Mouse (Mus musculus) ES-E14 (cell line): ENCODE results near the gene Txlng. TPM values are rescaled to one million over a fixed set of nuclear protein-coding genes. Genes with fewer than 3 reads are reported as not detected.
A peak's percentile ranks its signal among the peaks of the same experiment; 100 is the strongest.

Source experiments
- DNase-seq: peaks from one replicate; pipeline ENCODE4 v3.0.0-alpha.2; 2013; ENCODE audit warnings: low read depth, low spot score
- H3K27ac ChIP-seq: 2 replicates; pipeline ENCODE4 v1.5.1; 2012; ENCODE audit warnings: low read depth, mild to moderate bottlenecking, low read length, moderate library complexity, mixed read lengths; ENCODE audit not compliant: poor library complexity, insufficient read depth, severe bottlenecking
- H3K36me3 ChIP-seq: 2 replicates; pipeline ENCODE4 v1.6.1; 2012; ENCODE audit warnings: mild to moderate bottlenecking, low read length, moderate library complexity, mixed read lengths; ENCODE audit not compliant: control insufficient read depth, poor library complexity, insufficient read depth, severe bottlenecking
- H3K4me1 ChIP-seq, 2 experiments: fragments of 150-350 bp in 1 of 2; sonication (generic) in 1 of 2; 2 replicates each; pipeline ENCODE4 v1.6.1; 2012; ENCODE audit warnings: low read length in 2 of 2, mild to moderate bottlenecking in 1 of 2, mixed read lengths in 1 of 2; ENCODE audit not compliant: control insufficient read depth in 2 of 2, insufficient read depth in 2 of 2, poor library complexity in 1 of 2
- H3K4me3 ChIP-seq, 2 experiments: fragments of 150-350 bp in 1 of 2; sonication (generic) in 1 of 2; 2 replicates each; pipeline ENCODE4 v1.5.1; 2012; ENCODE audit warnings: low read length in 2 of 2, low read depth in 1 of 2, mild to moderate bottlenecking in 1 of 2, mixed read lengths in 1 of 2; ENCODE audit not compliant: insufficient read depth in 1 of 2, poor library complexity in 1 of 2, severe bottlenecking in 1 of 2
- H3K9ac ChIP-seq: 2 replicates; pipeline ENCODE4 v1.6.1; 2012; ENCODE audit warnings: low read depth, mild to moderate bottlenecking, low read length, mixed read lengths; ENCODE audit not compliant: poor library complexity, insufficient read depth, severe bottlenecking
- H3K9me3 ChIP-seq: fragments of 150-350 bp; sonication (generic); 2 replicates; pipeline ENCODE4 v1.6.1; 2012; ENCODE audit warnings: low read depth, mild to moderate bottlenecking, low read length; ENCODE audit not compliant: control insufficient read depth, insufficient read depth
- CHD2 ChIP-seq: IDR thresholded peaks from 2 replicates; pipeline ENCODE4 v1.6.1; 2014; ENCODE audit warnings: mild to moderate bottlenecking, low read depth, low read length, inconsistent platforms
- HCFC1 ChIP-seq: IDR thresholded peaks from 2 replicates; pipeline ENCODE4 v1.6.1; 2012; ENCODE audit warnings: low read length, inconsistent platforms, borderline replicate concordance; ENCODE audit not compliant: insufficient read depth
- MAFK ChIP-seq: IDR thresholded peaks from 2 replicates; pipeline ENCODE4 v1.6.1; 2014; ENCODE audit warnings: mild to moderate bottlenecking, low read depth, low read length, inconsistent platforms; ENCODE audit not compliant: insufficient read depth
- ZC3H11A ChIP-seq: IDR thresholded peaks from 2 replicates; pipeline ENCODE4 v1.6.1; 2012; ENCODE audit warnings: low read depth, mild to moderate bottlenecking, inconsistent platforms, low read length, borderline replicate concordance
- ZNF384 ChIP-seq: IDR thresholded peaks from 2 replicates; pipeline ENCODE4 v1.6.1; 2012; ENCODE audit warnings: low read depth, low read length, inconsistent platforms
- in situ Hi-C, 2 experiments: fragments of 600-800 bp; cut with MboI; formaldehyde crosslinking; loops; one replicate each; pipeline ENCODE4 v1.15.1; 2025; ENCODE audit warnings: low sequenced_read_pairs in 2 of 2, inconsistent platforms in 1 of 2; ENCODE audit not compliant: unreplicated experiment in 2 of 2
- total RNA-seq: library from RNA; depleted of rRNA; stranded (reverse); fragments of 300-350 nt; gene quantifications from 2 replicates; pipeline ENCODE4 v1.2.3, GENCODE M21; 2012

The Txlng gene
- total RNA-seq, 1 experiment, result 42.4 TPM

GRCm38 (mm10) chrX:162756058-162756457 lies 73.2 kb downstream of the Txlng start:
- DNase-seq, result peak; percentile 47
- Histone ChIP-seq H3K9ac (no peak overlapping the region), H3K9me3 (no peaks in the 10 kb centered on the region), H3K4me1 (peaks cover 2 to 4% of the 10 kb centered on the region in 2 experiments; a peak in 3 of 4 replicates), H3K27ac (no peak overlapping the region), H3K36me3 (no peaks in the 10 kb centered on the region), H3K4me3 (no peak overlapping the region)
- in situ Hi-C loops, result no loop called here
- TF ChIP-seq ZNF384 (no peak), HCFC1 (no peak), ZC3H11A (no peak), CHD2 (no peak), MAFK (no peak)

- in situ Hi-C loops, result no loop called here
- Histone ChIP-seq H3K36me3 (no peaks in the 10 kb centered on the region), H3K4me1 (peaks cover 2 to 4% of the 10 kb centered on the region in 2 experiments; a peak in 3 of 4 replicates), H3K4me3 (no peak overlapping the region), H3K9ac (no peak overlapping the region), H3K9me3 (no peaks in the 10 kb centered on the region), H3K27ac (no peak overlapping the region)
- TF ChIP-seq ZC3H11A (no peak), HCFC1 (no peak)
- DNase-seq, result no peak
Observed at GRCm38 (mm10) chrX:162754314-162754713, 74.9 kb downstream of the Txlng start.

GRCm38 (mm10) chrX:162752418-162752817 lies 76.8 kb downstream of the Txlng start:
- peaks cover 2 to 4% of the 10 kb centered on the region in 2 experiments; a peak in 3 of 4 replicates for H3K4me1 ChIP-seq
- H3K27ac ChIP-seq, result no peak overlapping the region
- no peaks in the 10 kb centered on the region for H3K36me3 ChIP-seq
- no peak overlapping the region for H3K9ac ChIP-seq
- H3K4me3 ChIP-seq, result no peak overlapping the region
- in situ Hi-C loops, result no loop called here
- no peaks in the 10 kb centered on the region for H3K9me3 ChIP-seq
- TF ChIP-seq ZC3H11A, result no peak
- DNase-seq, result no peak

GRCm38 (mm10) chrX:162748696-162749420 lies 80.4 kb downstream of the Txlng start:
- no peak overlapping the region for H3K27ac ChIP-seq
- no peaks in the 10 kb centered on the region for H3K36me3 ChIP-seq
- no peaks in the 10 kb centered on the region for H3K9me3 ChIP-seq
- TF ChIP-seq HCFC1, result no peak
- no peak for TF ChIP-seq MAFK
- no peak for TF ChIP-seq ZNF384
- TF ChIP-seq ZC3H11A, result no peak
- no peak for DNase-seq
- no peak overlapping the region for H3K9ac ChIP-seq
- no peaks in the 10 kb centered on the region for H3K4me1 ChIP-seq
- H3K4me3 ChIP-seq, result no peak overlapping the region
- in situ Hi-C loops, result no loop called here

- Histone ChIP-seq H3K36me3 (no peaks in the 10 kb centered on the region), H3K9ac (no peak overlapping the region), H3K27ac (no peak overlapping the region), H3K4me1 (peaks cover 1 to 5% of the 10 kb centered on the region in 2 experiments; a peak in 2 of 4 replicates), H3K4me3 (peak overlapping the region in 1 of 2 experiments; percentile 77; a peak in 2 of 4 replicates), H3K9me3 (no peaks in the 10 kb centered on the region)
- no peak for TF ChIP-seq CHD2
- no peak for TF ChIP-seq ZC3H11A
- peak; percentile 78; the same call in 1 of the 2 replicates for TF ChIP-seq MAFK
- TF ChIP-seq ZNF384, result no peak
- no peak for TF ChIP-seq HCFC1
- in situ Hi-C loops, result no loop called here
- DNase-seq, result no peak
Observed at GRCm38 (mm10) chrX:162736140-162736659, 93.1 kb downstream of the Txlng start.
